Mouse (Mus musculus) olfactory bulb, adult 2 months (tissue): ENCODE results near the gene Adgrl3. TPM values are rescaled to one million over a fixed set of nuclear protein-coding genes. Genes with fewer than 3 reads are reported as not detected.

Source experiments
- H3K27ac ChIP-seq: fragments of 200-500 bp; 2 replicates; pipeline ENCODE4 v1.5.1; 2012; ENCODE audit warnings: low read depth, low read length; ENCODE audit not compliant: insufficient read depth
- H3K4me1 ChIP-seq: fragments of 200-500 bp; 2 replicates; pipeline ENCODE4 v1.6.1; 2012; ENCODE audit warnings: low read length; ENCODE audit not compliant: control insufficient read depth, insufficient read depth
- H3K4me3 ChIP-seq: fragments of 200-500 bp; 2 replicates; pipeline ENCODE4 v1.5.1; 2012; ENCODE audit warnings: mild to moderate bottlenecking, low read depth, low read length, moderate library complexity; ENCODE audit not compliant: insufficient read depth
- CTCF ChIP-seq: fragments of 200-500 bp; IDR thresholded peaks from 2 replicates; pipeline ENCODE4 v1.5.1; 2012; ENCODE audit warnings: low read depth, mild to moderate bottlenecking, low read length, moderate library complexity; ENCODE audit not compliant: insufficient read depth
- POLR2A ChIP-seq: fragments of 200-500 bp; IDR thresholded peaks from 2 replicates; pipeline ENCODE4 v1.6.1; 2012; ENCODE audit warnings: mild to moderate bottlenecking, low read depth, low read length, moderate library complexity; ENCODE audit not compliant: insufficient read depth
- WGBS: fragments of 180-500 bp; shearing (Covaris S2); methylation state at CpG from one replicate; pipeline ENCODE4 v1.1.7; 2018; 5-methylcytosine and 5-hydroxymethylcytosine counted together
- polyA plus RNA-seq: library from polyadenylated mRNA; stranded (reverse); fragments of >200 nt; gene quantifications from 2 replicates; pipeline ENCODE4 v1.2.4, GENCODE M21; 2012; ENCODE audit warnings: low replicate concordance; ENCODE audit not compliant: missing spikeins, insufficient read depth, insufficient read length

Gene Adgrl3
- polyA plus RNA-seq, 1 experiment: not detected

- Histone ChIP-seq H3K27ac (no peak overlapping the region), H3K4me1 (no peaks in the 10 kb centered on the region), H3K4me3 (no peak overlapping the region)
- no peak for TF ChIP-seq CTCF
- TF ChIP-seq POLR2A: no peak
- 90% methylated on average over 3 of the region's 3 CpGs for WGBS
These were observed 709.7 kb downstream of the Adgrl3 start for GRCm38 (mm10) chr5:81729620-81730019.

DNA sequence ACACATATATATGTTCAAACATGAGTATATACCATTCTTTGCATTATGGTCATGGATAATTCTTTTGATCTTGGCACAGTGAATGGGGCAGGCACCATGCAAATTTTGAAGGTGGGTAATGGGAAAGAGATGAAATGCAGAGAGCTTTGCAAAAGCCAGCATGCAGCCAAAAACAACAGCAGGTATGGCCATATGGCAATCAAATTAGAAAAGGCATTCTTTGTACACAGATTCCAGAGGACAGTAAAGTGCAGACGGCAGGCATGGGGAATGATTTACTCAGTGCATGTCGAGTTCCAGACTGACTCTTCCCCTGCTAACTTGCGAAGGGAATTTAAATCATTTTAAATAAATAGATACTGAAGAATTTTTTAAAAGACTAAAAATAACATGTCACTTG, 716.1 kb downstream of the Adgrl3 start:
- Histone ChIP-seq H3K4me1 (no peaks in the 10 kb centered on the region), H3K27ac (no peak overlapping the region), H3K4me3 (no peak overlapping the region)
- TF ChIP-seq CTCF: no peak
- TF ChIP-seq POLR2A: no peak
- WGBS: 94% methylated on average over 3 of the region's 3 CpGs

DNA sequence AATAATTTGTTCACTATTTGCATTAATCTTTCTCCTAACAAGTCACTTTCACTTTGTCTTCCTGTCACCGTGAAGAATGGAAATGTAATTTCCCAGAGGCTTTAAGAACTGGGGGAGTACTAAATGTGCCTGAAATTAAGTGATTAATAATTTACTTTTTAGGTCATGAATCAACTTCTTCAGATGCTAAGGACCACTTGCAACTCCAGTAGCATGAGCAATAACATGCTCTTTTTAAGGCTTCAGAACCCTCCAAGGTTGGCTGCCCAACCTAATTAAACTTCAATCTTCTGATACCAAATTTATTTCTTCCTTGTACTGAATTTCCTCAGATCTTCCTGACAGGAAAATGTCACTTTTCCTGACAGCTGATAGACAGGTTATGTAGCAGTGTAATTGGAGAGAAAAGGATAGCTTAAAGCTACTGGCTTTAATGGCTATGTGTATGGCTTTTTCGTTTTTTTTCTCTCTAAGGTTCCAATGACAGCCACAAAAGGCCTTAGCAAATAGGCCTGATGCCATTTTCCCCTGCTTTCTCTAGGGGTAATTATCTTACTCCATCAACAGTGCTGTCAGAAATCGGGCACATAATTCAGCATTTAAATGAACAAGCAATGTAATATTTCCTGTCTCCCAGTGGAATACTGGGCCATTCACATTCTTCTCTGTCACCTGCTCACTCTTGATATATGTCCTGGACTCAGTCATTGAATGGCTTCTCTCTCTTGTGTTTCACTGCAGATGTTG, 718.5 kb downstream of the Adgrl3 start:
- WGBS: 67% methylated on average over 3 of the region's 3 CpGs
- no peak overlapping the region for H3K27ac ChIP-seq
- H3K4me3 ChIP-seq: no peak overlapping the region
- no peak for TF ChIP-seq CTCF
- TF ChIP-seq POLR2A: no peak
- H3K4me1 ChIP-seq: no peaks in the 10 kb centered on the region

DNA sequence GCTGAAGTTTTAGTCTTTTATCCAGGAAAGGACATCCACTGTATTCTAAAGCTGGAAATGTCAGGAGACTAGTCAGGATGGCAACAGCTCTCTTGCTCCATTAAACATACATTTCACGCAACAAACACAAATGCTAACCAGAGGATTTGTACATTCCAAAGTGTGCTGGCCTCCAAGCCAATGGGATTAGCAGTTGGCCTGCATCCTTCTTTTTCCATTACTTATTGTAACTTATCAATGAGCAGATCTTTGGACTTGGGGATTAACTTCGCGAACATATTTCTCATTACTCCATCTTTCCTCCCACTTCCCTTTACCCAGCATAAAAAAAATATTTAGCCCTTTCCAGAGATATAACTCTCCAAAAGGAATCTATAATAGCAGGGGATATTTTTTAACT, 732.5 kb downstream of the Adgrl3 start:
- no peak overlapping the region for H3K27ac ChIP-seq
- TF ChIP-seq CTCF (no peak), POLR2A (no peak)
- no peak overlapping the region for H3K4me3 ChIP-seq
- WGBS: 92% methylated on average over 3 of the region's 3 CpGs
- H3K4me1 ChIP-seq: no peaks in the 10 kb centered on the region

DNA sequence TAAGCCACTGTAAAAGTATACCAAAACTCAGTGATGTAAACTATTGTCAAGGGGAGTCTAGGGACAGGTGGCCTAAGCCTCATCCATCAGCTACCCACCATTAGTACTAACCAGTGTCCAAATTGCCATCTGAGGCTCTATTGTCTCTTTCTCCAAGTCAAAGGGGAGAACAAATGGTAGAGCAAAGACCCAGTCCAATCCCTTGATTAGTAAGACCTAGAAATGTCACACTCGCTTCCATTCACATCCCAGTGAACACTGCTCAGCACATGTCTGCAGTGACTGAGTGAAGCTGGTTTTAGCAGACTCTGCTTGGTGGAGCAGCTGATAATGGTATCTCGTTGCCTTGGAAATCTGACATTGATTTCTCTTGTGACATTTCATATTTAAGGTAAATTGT, 735.8 kb downstream of the Adgrl3 start:
- no peak overlapping the region for H3K27ac ChIP-seq
- TF ChIP-seq POLR2A (no peak), CTCF (no peak)
- WGBS: 94% methylated on average over 2 of the region's 2 CpGs
- H3K4me1 ChIP-seq: no peaks in the 10 kb centered on the region
- no peak overlapping the region for H3K4me3 ChIP-seq

GRCm38 (mm10) chr5:81757093-81757725, 737.3 kb downstream of the Adgrl3 start:
- WGBS: 81% methylated on average over 7 of the region's 7 CpGs
- no peak for TF ChIP-seq CTCF
- no peak for TF ChIP-seq POLR2A
- Histone ChIP-seq H3K4me3 (no peak overlapping the region), H3K4me1 (no peaks in the 10 kb centered on the region), H3K27ac (no peak overlapping the region)

DNA sequence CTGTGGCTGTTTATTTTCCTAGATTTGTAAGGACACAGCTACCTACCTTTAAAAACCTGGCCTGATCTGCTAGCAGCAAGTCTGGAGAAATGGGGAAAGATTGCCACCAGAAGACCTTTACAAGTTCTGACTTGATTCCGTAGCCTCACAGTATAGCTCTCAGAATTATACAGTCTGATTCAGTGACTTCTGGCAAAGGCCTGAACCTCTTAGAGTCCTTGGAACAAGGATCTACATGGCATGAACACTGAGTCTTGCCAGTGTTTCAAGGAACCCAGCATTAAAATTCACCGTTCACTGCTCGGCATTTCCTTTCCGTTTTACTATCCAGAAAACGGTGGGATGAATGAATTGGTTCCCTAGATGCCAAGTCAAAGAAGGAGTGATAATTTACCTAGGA, 756.3 kb downstream of the Adgrl3 start:
- Histone ChIP-seq H3K4me3 (no peak overlapping the region), H3K27ac (no peak overlapping the region), H3K4me1 (no peaks in the 10 kb centered on the region)
- TF ChIP-seq POLR2A (no peak), CTCF (no peak)
- 59% methylated on average over 5 of the region's 5 CpGs for WGBS

GRCm38 (mm10) chr5:81776746-81777145, 756.8 kb downstream of the Adgrl3 start:
- WGBS: 72% methylated on average over 5 of the region's 5 CpGs
- no peak for TF ChIP-seq POLR2A
- TF ChIP-seq CTCF: no peak
- no peaks in the 10 kb centered on the region for H3K4me1 ChIP-seq
- H3K4me3 ChIP-seq: no peak overlapping the region
- H3K27ac ChIP-seq: no peak overlapping the region

DNA sequence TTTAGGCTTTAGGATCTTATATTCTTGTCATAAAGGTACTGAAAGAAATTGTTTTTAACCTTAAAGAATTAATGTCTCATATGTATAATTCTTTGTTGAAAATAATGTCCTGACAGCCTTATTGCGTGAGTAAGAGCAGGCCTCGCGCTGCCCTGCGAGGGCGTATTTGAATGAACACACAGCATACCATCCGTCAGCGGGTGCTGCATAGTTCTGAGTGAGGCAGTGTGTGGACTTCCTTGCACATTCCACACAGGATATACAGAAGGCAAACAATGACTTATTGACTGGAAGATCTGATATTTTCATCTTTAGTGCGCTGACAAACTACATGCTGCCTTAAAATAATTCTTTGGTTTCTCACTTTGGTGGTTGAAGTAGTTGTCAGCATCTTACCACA, 764.8 kb downstream of the Adgrl3 start:
- 86% methylated on average over 8 of the region's 8 CpGs for WGBS
- TF ChIP-seq POLR2A: no peak
- no peak for TF ChIP-seq CTCF
- Histone ChIP-seq H3K27ac (no peak overlapping the region), H3K4me3 (no peak overlapping the region), H3K4me1 (no peaks in the 10 kb centered on the region)

- 90% methylated on average over 1 of the region's 1 CpGs for WGBS
- H3K27ac ChIP-seq: no peak overlapping the region
- TF ChIP-seq CTCF: no peak
- no peak for TF ChIP-seq POLR2A
These were observed 770.8 kb downstream of the Adgrl3 start for GRCm38 (mm10) chr5:81790710-81791109.

More at GRCm38 (mm10) chr5:81790710-81791109, 770.8 kb downstream of the Adgrl3 start:
- Histone ChIP-seq H3K4me1 (no peaks in the 10 kb centered on the region), H3K4me3 (no peak overlapping the region)
